Mouse (Mus musculus) C2C12 (cell line): ENCODE data around the gene Uckl1.

ENCODE experiments used
- CTCF ChIP-seq: IDR thresholded peaks from one replicate; pipeline ENCODE4 v1.5.1; 2011; ENCODE audit not compliant: control insufficient read depth, insufficient read depth, insufficient read length
- MAX ChIP-seq: IDR thresholded peaks from one replicate; pipeline ENCODE4 v1.6.1; 2011; ENCODE audit warnings: mild to moderate bottlenecking, control low read depth
- MYOD1 ChIP-seq: IDR thresholded peaks from one replicate; pipeline ENCODE4 v1.6.1; 2011; ENCODE audit warnings: low read depth; ENCODE audit not compliant: control insufficient read depth, insufficient read length
- MYOG ChIP-seq: IDR thresholded peaks from one replicate; pipeline ENCODE4 v1.6.1; 2011; ENCODE audit not compliant: control insufficient read depth, insufficient read length; ENCODE audit errors: extremely low read depth

- TF ChIP-seq CTCF (peak; percentile 83), MAX (peak; percentile 91), MYOD1 (no peak), MYOG (no peak)
These were observed 3.7 kb downstream of the Uckl1 start for GRCm38 (mm10) chr2:181581016-181581401.
